Mouse (Mus musculus) macrophage (primary cell): ENCODE results near the gene Asic4. TPM values are rescaled to one million over a fixed set of nuclear protein-coding genes. Genes with fewer than 3 reads are reported as not detected.

Experiments
- H3K27ac ChIP-seq: fragments of 350-480 bp; formaldehyde crosslinking; 2 replicates; pipeline ENCODE4 v1.9.0; 2021
- H3K36me3 ChIP-seq: fragments of 350-480 bp; formaldehyde crosslinking; 2 replicates; pipeline ENCODE4 v1.9.0; 2021; ENCODE audit errors: inconsistent target
- H3K4me3 ChIP-seq: fragments of 350-480 bp; formaldehyde crosslinking; 2 replicates; pipeline ENCODE4 v1.9.0; 2021; ENCODE audit errors: inconsistent target
- H3K79me2 ChIP-seq: fragments of 350-480 bp; formaldehyde crosslinking; 2 replicates; pipeline ENCODE4 v1.9.0; 2021; ENCODE audit errors: inconsistent target
- whole genome bisulfite sequencing: methylation state at CpG from one replicate; pipeline ENCODE4 v1.1.7; 2026; ENCODE audit warnings: inconsistent platforms; ENCODE audit not compliant: missing documents; 5-methylcytosine and 5-hydroxymethylcytosine counted together
- polyA plus RNA-seq: library from polyadenylated mRNA; stranded (reverse); fragments of 250-400 nt; gene quantifications from 3 replicates; pipeline ENCODE4 v1.2.4, GENCODE M21; 2018; ENCODE audit warnings: inconsistent platforms

Gene Asic4
- polyA plus RNA-seq, 1 experiment from 2014 or later: not detected

DNA sequence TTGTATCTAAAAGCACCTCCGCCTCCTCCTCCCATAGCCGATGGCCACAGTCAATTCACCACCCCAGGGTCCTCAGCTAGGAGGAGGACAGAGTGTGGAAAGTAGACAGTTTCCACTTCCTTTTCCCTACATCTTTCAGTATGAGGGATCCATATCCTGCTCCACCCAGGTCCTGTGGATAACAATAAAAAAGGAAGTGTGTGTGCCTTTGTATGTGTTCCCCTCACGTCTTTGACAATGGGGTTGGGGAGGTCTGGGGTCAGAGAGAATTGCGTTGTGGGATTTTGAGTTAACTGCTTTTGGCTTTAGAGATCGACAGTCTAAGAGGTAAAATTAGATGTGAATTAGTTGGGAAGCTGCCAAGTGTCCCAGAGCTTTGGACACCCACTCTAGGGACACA, 59.9 kb downstream of the Asic4 start:
- Histone ChIP-seq H3K27ac (no peak overlapping the region), H3K79me2 (no peaks in the 10 kb centered on the region), H3K36me3 (no peaks in the 10 kb centered on the region), H3K4me3 (no peak overlapping the region)
- WGBS: 51% methylated on average over 5 of the region's 5 CpGs

DNA sequence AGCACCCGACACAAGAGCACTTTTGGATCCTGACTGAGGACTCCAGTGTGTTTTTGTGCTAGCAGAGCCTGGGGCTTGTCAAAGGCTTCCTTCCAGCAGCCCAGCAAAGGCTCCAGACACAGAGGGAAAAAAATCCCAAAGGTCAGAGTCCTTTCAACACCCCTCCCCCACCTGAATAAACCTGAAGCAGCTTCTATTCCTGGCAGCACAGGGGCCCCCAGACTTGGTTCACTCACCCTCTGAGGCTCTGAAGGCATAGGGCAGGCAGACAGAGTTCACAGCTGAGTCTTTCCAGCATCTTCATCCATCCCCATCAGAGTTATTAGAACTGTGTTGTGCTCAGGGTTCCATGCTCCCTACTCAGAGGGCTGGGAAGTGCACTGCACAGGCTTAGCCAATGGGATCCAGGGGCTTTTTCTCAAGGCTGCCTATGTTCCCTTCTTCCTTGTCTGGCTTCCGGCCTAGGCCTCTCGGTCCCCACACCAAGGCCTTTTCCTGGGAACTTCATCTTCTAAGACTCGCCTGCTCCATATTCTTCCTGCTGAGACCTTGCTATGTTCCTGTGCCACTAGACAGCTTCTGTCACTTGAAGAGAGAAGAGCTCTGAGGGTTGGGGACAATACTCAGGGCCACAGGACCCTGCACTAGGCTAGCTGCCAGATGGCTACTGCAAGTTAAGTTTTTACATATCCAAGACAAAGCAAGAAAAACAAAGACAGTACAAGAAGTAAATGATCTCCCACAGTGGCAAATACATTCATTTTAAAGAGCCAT, 61.4 kb downstream of the Asic4 start:
- no peak overlapping the region for H3K4me3 ChIP-seq
- no peaks in the 10 kb centered on the region for H3K36me3 ChIP-seq
- WGBS: 88% methylated on average over 4 of the region's 4 CpGs
- no peaks in the 10 kb centered on the region for H3K79me2 ChIP-seq
- no peak overlapping the region for H3K27ac ChIP-seq

DNA sequence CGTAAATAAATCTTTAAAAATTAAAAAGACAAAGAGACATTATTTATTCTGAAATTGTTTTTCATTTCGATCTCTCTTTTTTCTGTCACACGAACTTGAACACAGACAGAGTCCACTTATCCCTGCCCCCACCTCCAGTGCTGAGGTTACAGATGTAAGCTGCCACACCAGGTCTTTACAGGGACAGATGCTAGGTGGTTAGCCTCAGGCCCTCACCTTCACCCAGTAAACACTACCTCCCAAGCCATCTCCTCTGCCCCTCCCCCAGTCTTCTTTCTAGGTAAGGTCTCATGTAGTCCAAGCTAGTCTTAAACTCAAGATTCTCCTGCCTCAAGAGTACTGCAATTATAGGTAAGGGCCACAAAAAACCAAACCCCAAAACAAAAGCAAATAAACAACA, 62.3 kb downstream of the Asic4 start:
- Histone ChIP-seq H3K79me2 (no peaks in the 10 kb centered on the region), H3K4me3 (no peak overlapping the region), H3K27ac (no peak overlapping the region), H3K36me3 (no peaks in the 10 kb centered on the region)
- 89% methylated on average over 3 of the region's 3 CpGs for WGBS

DNA sequence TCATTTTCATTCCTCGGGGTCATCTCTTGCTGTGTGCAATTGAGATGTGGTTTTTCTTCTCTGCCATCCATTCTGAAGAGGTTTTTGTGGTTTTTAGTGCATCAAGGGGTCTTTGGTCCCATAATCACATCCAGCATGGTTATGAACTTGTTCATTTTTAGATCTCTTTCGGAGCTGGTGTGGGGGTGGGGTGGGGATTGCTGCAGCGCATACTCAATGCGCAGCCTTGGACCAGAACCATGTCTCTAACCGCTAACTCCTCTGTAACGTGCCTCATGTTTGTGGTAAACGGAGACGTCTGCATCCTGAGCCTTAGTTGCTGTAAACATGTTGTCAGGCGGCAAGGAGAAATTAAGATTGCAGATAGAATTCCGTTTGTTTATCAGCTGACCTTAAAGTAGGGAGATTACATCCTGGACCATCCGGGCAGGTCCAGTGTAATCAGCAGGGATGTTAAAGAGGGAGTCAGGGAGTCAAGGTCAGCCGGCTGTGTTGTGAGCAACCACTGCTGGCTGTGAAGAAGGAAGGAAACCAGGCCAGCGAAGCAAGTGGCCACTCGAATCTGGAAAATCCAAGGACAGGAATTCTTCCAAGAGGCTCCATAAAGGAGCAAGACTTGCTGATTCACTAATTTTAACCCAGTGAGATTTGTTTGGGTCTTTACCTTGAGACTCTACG, 66.6 kb downstream of the Asic4 start:
- Histone ChIP-seq H3K79me2 (peaks cover 2% of the 10 kb centered on the region; the same call in 1 of the 2 replicates), H3K27ac (no peak overlapping the region), H3K4me3 (no peak overlapping the region), H3K36me3 (no peaks in the 10 kb centered on the region)
- 93% methylated on average over 15 of the region's 15 CpGs for WGBS

DNA sequence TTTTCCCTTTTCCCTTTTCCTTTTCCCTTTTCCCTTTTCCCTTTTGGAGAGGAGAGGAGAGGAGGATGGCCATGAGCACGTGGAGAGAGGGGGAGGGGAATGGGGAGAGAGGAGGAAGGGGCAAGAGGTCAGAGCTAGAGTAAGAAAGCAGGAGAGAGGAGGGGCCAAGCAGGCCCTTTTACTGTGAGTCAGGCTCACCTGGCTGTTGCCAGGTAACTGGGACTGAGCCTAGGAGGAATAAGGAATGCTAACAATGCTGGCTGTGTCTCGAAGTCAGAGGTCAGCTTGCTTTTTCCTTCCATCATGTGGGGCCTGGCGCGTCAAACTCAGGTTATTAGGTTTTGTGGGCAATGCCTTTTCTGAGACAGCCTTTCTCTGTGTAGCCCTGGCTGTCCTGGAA, 67.7 kb downstream of the Asic4 start:
- no peaks in the 10 kb centered on the region for H3K36me3 ChIP-seq
- no peak overlapping the region for H3K4me3 ChIP-seq
- H3K27ac ChIP-seq: no peak overlapping the region
- WGBS: 96% methylated on average over 3 of the region's 4 CpGs
- H3K79me2 ChIP-seq: peaks cover 13% of the 10 kb centered on the region; the same call in 1 of the 2 replicates

DNA sequence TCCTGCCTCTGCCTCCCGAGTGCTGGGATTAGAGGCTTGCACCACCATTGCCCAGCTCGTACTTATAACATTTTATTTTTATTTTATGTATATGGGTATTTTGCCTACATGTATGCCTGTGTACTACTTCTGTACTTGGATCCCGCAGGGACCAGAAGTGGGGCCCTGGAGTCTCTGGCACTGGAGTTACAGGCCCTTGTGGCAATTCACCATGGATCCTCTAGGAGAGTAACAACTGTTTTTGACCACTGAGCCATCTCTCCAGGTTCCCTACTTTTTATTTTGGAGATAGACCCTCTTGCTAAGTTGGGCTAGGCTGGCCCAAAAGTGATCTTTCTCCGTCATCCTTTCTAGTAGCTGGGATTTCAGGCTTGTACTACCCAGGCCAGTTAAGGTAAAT, 68.2 kb downstream of the Asic4 start:
- Histone ChIP-seq H3K27ac (no peak overlapping the region), H3K4me3 (no peak overlapping the region), H3K79me2 (peaks cover 17% of the 10 kb centered on the region; the same call in 1 of the 2 replicates), H3K36me3 (no peaks in the 10 kb centered on the region)
- 94% methylated on average over 4 of the region's 4 CpGs for WGBS

DNA sequence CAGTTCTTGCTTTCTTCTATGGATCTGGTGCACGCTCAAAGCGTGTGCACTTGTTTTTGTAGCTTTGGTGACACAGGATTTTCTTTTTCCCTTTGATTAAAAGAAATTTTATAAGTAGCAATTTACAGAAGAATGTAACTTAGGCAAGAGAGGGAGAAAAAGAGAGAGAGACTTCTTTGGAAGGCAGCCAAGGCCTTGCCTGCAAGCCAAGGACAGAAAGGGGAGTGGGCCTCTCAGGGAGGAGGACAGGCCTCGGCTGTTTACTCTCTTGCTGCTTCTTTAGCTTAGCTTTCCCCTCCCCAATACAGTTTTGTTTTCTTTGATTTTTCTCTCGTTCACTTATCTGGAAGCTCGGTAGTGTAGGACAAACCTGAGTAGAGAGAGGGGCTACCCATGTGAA, 69.3 kb downstream of the Asic4 start:
- H3K79me2 ChIP-seq: peaks cover 29% of the 10 kb centered on the region; the same call in 1 of the 2 replicates
- H3K27ac ChIP-seq: no peak overlapping the region
- no peak overlapping the region for H3K4me3 ChIP-seq
- 93% methylated on average over 5 of the region's 5 CpGs for WGBS
- H3K36me3 ChIP-seq: no peaks in the 10 kb centered on the region

DNA sequence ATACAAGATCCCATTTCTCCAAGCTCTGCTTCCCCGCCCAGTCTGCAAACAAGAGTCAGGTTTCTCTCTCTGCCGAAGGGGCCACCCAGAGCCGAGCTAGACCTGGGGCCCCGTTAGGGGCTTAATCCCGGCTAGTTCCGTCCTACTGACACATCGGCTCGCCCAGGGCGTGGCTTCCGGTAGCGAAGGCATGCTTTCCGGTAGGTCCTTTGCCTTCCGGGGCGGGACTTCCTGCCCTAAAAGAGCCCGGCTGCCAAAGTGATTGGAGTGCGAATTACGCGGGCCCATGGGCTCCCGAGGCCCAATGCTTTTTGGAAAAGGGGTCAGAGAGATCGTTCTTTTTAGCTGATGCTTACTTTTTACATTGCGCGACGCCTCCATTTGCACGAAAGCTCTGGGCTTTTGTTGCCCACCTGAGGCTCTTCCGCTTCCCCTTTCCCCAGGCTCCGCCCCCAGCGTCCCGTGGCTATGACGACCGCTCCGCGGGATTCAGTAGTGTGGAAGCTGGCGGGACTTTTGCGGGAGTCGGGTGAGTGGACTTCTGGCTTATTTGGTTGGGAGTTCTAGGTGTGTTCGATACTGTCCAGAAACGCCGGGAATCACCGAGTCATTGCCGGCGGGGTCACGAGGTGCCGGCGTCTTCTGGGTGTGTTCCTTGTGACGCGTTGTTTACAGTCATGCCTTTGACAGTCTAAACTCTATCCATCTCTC, 71.2 kb downstream of the Asic4 start, which contains the start of gene Stk11ip:
Stk11ip (plus strand) TSS at position 209 of the 711 bp plus-strand sequence.
- WGBS: under 1% methylated on average over 46 of the region's 46 CpGs
- Histone ChIP-seq H3K27ac (peak within 1 kb of the TSS; percentile 95), H3K36me3 (peaks cover 15% of the 10 kb centered on the region; the same call in 1 of the 2 replicates), H3K79me2 (peaks cover 41% of the 10 kb centered on the region; the same call in 1 of the 2 replicates), H3K4me3 (peak within 1 kb of the TSS; percentile 86)

Other genes with a start within 250 kb of the Asic4 start
- 9.8 to 15.2 TPM (median 13.2 TPM) in 3 replicates for gene Glb1l, start 239.6 kb upstream of the Asic4 start, polyA plus RNA-seq
- gene Stk16, start 239.6 kb upstream of the Asic4 start, polyA plus RNA-seq: 31.1 to 48.8 TPM (median 46.3 TPM) in 3 replicates
- 23.4 to 32.3 TPM (median 23.9 TPM) in 3 replicates for gene Tuba4a, start 230.6 kb upstream of the Asic4 start, polyA plus RNA-seq
- not detected in 3 replicates for gene A630095N17Rik, start 218.3 kb upstream of the Asic4 start, polyA plus RNA-seq
- 9.7 to 10.3 TPM (median 10.1 TPM) in 3 replicates for gene Dnajb2, start 214.0 kb upstream of the Asic4 start, polyA plus RNA-seq
- 0.04 to 0.26 TPM in 2 of 3 replicates, not detected in the other for gene Ptprn, start 185.9 kb upstream of the Asic4 start, polyA plus RNA-seq
- not detected in 3 replicates for gene Resp18, start 172.0 kb upstream of the Asic4 start, polyA plus RNA-seq
- gene Dnpep, start 132.4 kb upstream of the Asic4 start, polyA plus RNA-seq: 28.9 to 35.0 TPM (median 29.8 TPM) in 3 replicates
- not detected in 3 replicates for gene Des, start 90.1 kb upstream of the Asic4 start, polyA plus RNA-seq
- gene Speg, start 75.1 kb upstream of the Asic4 start, polyA plus RNA-seq: 98.9 to 144 TPM (median 121 TPM) in 3 replicates
- 36.3 to 56.6 TPM (median 40.3 TPM) in 3 replicates for gene Gmppa, start 14.5 kb upstream of the Asic4 start, polyA plus RNA-seq
- 0.09 to 0.14 TPM (median 0.12 TPM) in 3 replicates for gene Chpf, start 28.9 kb downstream of the Asic4 start, polyA plus RNA-seq
- not detected in 3 replicates for gene Tmem198, start 29.1 kb downstream of the Asic4 start, polyA plus RNA-seq
- not detected in 3 replicates for gene Obsl1, start 56.0 kb downstream of the Asic4 start, polyA plus RNA-seq
- not detected in 3 replicates for gene Inha, start 56.6 kb downstream of the Asic4 start, polyA plus RNA-seq
- gene Stk11ip, start 71.1 kb downstream of the Asic4 start, polyA plus RNA-seq: 14.6 to 47.0 TPM (median 35.6 TPM) in 3 replicates
- 0.41 to 1.3 TPM (median 0.47 TPM) in 3 replicates for gene Slc4a3, start 95.8 kb downstream of the Asic4 start, polyA plus RNA-seq